In genomic region chr9:115245092-115245491, GRCm38 (mm10) we compare ENCODE assay signal across 22 mouse cellular contexts.
DNase-seq lines count a peak whose midpoint lies in the region; ATAC-seq and TF ChIP-seq lines count a peak whose summit lies in the region.
"Had no signal": no experiment of that assay in that cellular context is flagged by ENCODE, and none has a peak within 500 bp of the region (broad histone marks: within the 10 kb centered on the region; RNA-seq: fewer than 3 reads in every experiment).

No protein-coding gene starts in this region.

- H3K4me3 ChIP-seq in lung, postnatal 0 days (ENCODE audit: low read depth, low read length): no peak overlapping the region
- H3K4me3 ChIP-seq: forebrain, embryonic 13.5 days; heart, adult 2 months; limb, embryonic 10.5 days; midbrain, embryonic 13.5 days had no signal

- H3K27ac ChIP-seq in lung, postnatal 0 days (ENCODE audit: low read length): peak overlapping the region; percentile 27; the same call in 1 of the 2 replicates
- H3K27ac ChIP-seq: forebrain, embryonic 13.5 days; heart, adult 2 months; limb, embryonic 10.5 days; macrophage; midbrain, embryonic 13.5 days had no signal

- H3K9ac ChIP-seq in lung, postnatal 0 days (replicated peaks; ENCODE audit: low read depth): no peak overlapping the region
- H3K9ac ChIP-seq: forebrain, embryonic 13.5 days; midbrain, embryonic 13.5 days had no signal

- WGBS in lung, postnatal 0 days: 63% methylated on average over 6 of the region's 6 CpGs

- no peak for DNase-seq in frontal cortex, postnatal 14 days (ENCODE audit: low spot score in 2 of 2)
- peak; percentile 53 for DNase-seq in right cerebral cortex, adult 18-20 months
- no peak for DNase-seq in right cerebral cortex, postnatal 4 days
- DNase-seq in lung, postnatal 0 days (ENCODE audit: low spot score): peak; percentile 87
- DNase-seq in Muller cell, postnatal 12 days (ENCODE audit: inconsistent ontology term): no peak
- DNase-seq in spleen, postnatal 14 days (ENCODE audit: low spot score in 2 of 2): no peak
- DNase-seq: adrenal gland, postnatal 36 days; cerebellum, adult 9-11 months; heart, adult 2 months; heart, postnatal 14 days; kidney, adult 9 months; layer of hippocampus, postnatal 36 days; right cerebral cortex, postnatal 25 days; thymus, postnatal 36 days had no signal

- no peak for TF ChIP-seq EP300 in lung, postnatal 0 days (IDR thresholded peaks at IDR 0.05)

- no peaks in the 10 kb centered on the region for H3K27me3 ChIP-seq in lung, postnatal 0 days (replicated peaks; ENCODE audit: insufficient read depth, low read length)
- H3K27me3 ChIP-seq: forebrain, embryonic 13.5 days; midbrain, embryonic 13.5 days had no signal

- TF ChIP-seq CTCF in lung, postnatal 0 days (IDR thresholded peaks at IDR 0.05): no peak

- ATAC-seq in frontal cortex, adult (ENCODE audit: low TSS enrichment): peak; percentile 78; the same call in 1 of the 2 replicates
- peak; percentile 79 for ATAC-seq in lung, postnatal 0 days
- no peak for ATAC-seq in megakaryocyte, adult 5-6 weeks (ENCODE audit: poor library complexity, severe bottlenecking)
- ATAC-seq: forebrain, embryonic 13.5 days; hindbrain, embryonic 16.5 days; midbrain, embryonic 13.5 days had no signal

- peaks cover 12% of the 10 kb centered on the region; the same call in 1 of the 2 replicates for H3K36me3 ChIP-seq in lung, postnatal 0 days (ENCODE audit: insufficient read depth, low read length)

- peaks cover 4% of the 10 kb centered on the region; the same call in 1 of the 2 replicates for H3K4me1 ChIP-seq in lung, postnatal 0 days (ENCODE audit: insufficient read depth, low read depth, low read length)
- H3K4me1 ChIP-seq: forebrain, embryonic 13.5 days; midbrain, embryonic 13.5 days had no signal

- no peaks in the 10 kb centered on the region for H3K9me3 ChIP-seq in lung, postnatal 0 days (ENCODE audit: low read length)
- H3K9me3 ChIP-seq: forebrain, embryonic 13.5 days; limb, embryonic 10.5 days; midbrain, embryonic 13.5 days had no signal

- H3K4me2 ChIP-seq in lung, postnatal 0 days (replicated peaks; ENCODE audit: low read depth, low read length): no peak overlapping the region
- H3K4me2 ChIP-seq: forebrain, embryonic 13.5 days; liver, embryonic 11.5 days; midbrain, embryonic 13.5 days had no signal

Comparison
In these comparisons a context has a peak if more than half of its experiments do, and no peak if none do; other contexts are left out.
1. DNase-seq: peak in right cerebral cortex, adult 18-20 months (single experiment) and lung, postnatal 0 days (single experiment); none in frontal cortex, postnatal 14 days (0 of 2), right cerebral cortex, postnatal 4 days (single experiment), Muller cell, postnatal 12 days (single experiment) and spleen, postnatal 14 days (0 of 2).